Mouse (Mus musculus) right cerebral cortex, postnatal 36 days (tissue): Measurements from ENCODE around the gene Lrrc28.

Experiments
- DNase-seq, 2 experiments: peaks; one replicate each; pipeline ENCODE4 v3.0.0; 2022; ENCODE audit warnings: low spot score in 2 of 2, mixed read lengths in 1 of 2

The Lrrc28 gene

DNA sequence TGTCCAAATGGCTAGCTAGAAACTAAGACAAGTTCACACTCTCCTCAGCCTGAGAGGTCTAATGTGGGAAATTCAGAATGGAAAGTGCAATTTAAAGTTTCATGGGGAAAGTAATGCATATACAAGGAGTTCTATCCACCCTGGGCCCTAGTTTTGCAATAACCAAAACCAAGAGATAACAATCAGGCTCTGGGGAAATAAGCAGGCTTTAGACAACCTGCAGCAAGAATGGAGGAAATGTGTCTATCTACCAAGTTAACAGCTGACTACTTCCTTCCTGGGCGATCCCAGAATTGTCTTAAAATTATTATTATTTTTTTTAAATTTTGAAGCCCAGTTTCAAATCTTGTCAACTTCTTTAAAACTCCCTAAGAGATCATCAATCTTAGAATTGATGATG, 48.7 kb downstream of the Lrrc28 start:
- no peak for DNase-seq

DNA sequence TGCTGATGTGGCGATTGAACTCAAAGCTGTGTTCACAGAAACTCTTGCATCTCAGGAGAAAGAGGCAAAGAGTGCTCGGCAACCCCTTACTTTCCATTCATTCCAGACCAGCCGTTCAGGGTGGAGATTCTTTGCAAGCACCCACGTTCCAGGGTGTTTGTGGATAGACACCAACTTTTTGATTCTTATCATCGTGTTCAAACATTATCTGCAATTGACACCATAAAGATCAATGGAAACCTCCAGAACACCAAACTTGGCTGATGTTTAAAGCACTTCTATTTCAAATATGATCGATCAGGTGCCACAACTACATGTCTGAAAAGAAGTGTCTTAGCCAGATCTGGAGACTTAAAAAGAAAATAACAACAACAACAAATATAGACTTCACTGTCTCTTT, 51.2 kb downstream of the Lrrc28 start:
- DNase-seq = no peak

DNA sequence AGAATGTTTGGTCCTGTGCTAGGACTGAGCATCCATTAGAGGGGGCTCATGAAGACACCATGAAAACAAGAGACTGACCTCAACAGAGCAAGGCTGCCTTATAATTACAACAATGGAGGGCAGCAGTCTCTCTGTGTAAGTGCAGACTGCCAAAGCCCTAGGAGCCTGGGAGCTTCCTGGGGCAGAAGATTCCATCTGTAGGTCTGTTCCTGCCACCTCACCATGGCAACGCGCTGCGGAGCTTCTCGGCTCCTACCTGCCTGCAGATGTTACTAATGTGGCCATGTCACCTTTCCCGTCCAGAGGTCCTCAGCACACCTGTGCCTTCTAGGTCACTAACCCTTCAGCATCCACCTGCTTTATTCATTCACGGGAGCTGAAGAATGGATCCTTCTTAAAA, 52.4 kb downstream of the Lrrc28 start:
- DNase-seq = no peak

DNA sequence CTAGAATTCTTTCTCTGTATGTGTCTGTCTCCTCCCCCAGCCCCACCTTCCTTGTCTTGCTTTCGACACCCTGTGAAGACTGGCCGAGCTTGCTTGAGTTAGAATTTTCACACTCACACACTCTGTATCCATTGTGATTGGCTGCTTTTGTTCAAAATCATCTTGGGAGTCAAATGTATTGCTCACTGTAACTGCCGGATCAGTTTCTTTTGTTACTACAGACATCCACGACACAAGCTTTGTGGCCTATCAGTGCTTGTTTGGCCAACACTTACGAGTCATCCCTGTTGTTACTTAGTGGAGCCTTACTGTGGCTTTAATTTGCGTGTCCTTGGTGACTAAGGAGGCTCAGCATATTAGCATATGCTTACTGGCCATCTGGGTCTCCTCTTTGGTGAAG, 56.3 kb downstream of the Lrrc28 start:
- no peak for DNase-seq

DNA sequence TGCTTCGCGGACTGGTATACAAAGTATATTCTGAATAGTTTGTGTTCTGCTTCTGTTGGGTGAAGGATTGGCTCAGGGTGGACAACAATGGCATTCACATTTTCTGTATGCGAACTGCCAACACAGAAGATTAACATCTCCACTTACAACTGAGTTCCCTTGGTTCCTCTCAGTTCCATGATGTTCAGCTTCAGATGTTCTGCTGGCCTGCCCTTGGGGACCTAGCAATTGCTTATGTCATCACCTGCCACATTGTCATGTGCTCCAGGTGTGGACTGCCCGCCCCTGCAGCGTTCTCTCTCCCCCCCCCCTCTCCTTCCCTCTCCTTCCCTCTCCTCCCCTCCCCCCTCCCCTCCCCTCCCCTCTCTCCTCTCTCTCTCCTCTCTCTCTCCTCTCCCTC, 58.6 kb downstream of the Lrrc28 start:
- no peak for DNase-seq

DNA sequence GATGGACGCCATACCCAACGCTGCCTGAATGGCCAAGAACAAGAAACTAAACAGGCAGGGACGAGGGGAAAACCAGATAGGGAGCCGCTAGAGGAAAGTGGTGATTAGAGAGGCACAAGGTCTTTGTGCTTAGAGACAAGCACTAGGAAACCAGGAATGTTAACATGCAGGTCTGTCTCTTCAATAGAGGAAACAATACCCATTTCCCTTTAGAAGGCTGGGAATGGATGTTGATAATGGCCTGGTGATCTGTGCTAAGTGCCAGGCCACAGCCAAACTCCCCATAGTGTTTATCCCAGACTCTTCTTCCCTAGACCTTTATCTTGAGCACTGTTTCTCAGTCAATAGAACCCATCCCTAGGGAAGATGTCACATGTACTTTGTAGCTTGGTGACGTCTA, 61.2 kb downstream of the Lrrc28 start:
- no peak for DNase-seq

DNA sequence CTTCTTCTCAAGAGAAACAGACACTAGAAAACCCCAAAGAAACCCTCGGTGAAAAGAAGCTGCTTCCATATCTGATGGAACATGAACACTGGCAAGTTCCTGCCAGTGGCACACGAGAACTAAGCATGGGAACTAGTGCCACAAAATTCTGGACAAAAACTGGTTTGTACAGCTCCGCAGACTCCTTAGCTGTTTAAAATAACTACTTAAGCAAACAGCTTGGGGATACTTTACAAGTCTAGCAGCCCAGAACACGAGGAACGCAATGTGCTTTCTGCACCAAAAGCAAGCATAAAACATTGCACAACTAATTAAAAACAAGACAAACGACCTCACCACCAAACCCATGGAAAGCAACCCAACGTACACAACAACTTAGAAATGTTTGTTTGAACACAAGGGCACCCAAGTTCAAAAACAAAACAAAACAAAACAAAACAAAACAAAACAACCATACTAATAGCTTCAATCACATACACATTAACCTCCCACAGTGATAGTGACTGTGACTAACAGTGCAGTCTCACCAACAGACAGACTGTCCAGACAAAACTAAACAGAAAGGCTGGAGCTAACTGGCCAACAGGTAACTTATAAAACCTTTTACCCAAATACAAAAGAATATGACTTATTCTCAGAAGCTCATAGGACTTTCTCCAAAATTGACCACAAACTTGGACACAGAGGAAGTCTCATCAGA, 66.1 kb downstream of the Lrrc28 start:
- DNase-seq = no peak

DNA sequence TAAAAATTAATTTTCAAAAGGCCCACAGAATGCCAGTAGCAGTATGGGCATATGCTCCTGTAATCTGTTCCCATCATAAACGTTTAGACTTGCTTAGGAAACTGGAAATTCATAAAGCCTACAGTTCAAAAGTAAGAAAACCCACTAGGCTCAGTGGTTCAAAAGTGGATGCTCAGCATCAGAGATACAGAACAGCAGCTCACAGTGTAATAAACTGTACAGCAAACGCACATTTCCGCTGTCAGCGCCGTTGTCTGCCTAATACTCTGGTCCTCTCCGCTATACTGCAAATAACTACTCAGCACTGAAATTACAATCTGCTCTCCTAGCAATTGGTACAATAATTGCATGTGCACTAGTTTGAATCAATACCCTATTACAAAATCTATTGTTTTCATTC, 67.0 kb downstream of the Lrrc28 start:
- DNase-seq = no peak

DNA sequence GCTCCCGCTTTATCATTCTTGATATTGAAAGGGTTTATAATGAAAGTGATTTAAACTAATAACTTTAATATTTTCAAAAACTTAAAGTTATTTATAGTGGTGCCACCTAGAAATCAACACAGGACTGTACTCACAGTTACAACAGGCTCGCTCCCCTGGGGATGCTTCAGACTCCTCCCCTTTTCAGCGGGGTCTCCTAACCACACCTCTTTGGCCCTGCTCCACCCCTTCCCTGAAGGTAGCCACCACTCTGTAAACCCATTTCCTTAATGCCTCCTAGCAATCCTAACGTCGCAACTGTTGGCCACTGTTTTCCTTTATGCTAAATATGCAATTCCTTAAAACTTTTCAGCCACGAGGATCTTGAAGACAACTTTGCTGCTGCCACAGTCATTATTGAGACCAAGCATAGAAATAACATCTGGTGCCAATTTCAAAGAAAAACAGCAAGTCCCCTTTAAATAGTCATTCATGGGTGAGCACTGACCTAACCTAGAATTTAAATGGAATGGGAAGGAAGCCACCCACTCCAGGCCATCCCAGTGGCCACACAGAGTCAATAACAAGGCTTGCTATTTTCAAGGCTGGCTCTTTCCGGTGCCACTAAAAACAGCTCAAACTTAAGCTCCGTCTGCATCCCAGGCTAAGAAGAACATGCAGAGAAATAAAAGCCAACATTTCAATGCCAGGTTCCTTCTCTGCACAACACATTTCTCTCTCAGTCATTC, 78.4 kb downstream of the Lrrc28 start:
- no peak for DNase-seq

DNA sequence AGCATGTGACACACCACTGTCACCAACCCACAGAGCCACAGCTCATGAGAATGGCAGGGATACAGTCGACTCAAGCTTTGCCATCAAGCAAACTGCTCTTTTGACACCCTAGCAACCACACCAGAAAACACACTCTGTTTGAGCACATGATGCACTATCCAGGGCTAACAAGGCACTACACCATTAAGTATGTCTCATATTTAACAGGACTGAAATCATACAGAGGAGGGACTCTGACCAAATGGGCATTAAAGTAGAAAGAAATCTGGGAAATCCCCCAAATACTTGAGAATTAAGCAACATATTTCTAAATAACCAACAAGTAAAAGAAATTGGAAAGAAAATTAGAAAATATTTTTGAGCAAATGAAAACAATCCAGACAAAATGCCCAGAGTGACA, 79.9 kb downstream of the Lrrc28 start:
- no peak for DNase-seq

DNA sequence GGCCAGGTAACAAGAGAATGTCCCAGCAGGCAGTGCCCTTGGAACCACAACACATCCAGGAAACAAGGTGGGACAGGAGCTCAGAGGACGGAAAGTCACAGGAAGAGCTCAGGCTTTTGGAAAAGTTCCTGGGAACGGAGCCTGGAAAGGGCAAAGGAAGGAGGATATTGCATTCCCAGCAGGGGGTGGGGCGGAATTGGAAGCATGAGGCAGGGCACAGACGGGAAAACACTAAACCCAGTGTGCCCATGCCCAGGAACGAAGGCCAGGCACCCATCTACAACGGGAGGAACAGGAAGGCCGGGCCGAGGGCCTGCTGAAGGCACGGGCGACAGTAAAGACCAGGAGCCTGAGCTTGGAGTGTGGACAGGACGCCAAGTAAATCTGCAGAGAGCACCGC, 82.9 kb downstream of the Lrrc28 start:
- DNase-seq = no peak

DNA sequence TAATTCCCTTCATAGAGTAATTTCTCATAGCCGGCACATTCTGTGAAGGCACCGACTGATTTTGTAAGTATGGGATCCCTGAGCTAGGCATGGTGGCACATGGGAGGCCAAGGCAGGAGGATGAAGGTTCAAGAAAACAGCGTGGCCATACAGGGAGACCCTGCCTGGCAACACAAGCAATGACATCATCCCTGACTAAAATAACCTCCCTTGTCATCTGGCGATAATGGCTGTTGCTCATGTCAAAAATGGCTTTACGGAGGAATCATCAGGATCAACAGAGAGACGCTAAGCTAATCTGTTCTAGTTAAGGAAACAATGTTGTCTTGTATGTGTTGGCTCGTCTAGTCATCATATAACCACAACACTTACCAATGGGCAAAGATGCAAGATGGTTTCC, 85.6 kb downstream of the Lrrc28 start:
- no peak for DNase-seq

DNA sequence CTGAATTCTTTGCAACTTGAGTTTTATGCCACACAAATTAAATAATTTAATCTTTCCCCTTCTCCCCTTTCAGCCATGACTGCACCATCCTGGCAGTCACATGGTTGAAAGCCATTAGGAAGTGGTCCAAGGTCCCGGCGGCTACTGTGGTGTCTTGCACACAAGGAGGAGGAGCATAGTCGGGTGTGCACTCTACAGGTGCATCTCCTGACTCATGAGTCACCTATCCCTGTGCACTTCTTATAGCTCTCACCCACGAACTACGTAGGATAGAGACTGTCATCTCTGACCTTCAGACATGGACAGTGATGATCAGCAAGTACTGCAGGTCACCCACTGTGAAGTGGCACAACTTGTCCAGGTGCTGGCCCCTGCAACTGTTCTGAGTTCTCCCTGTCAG, 86.8 kb downstream of the Lrrc28 start:
- no peak for DNase-seq

DNA sequence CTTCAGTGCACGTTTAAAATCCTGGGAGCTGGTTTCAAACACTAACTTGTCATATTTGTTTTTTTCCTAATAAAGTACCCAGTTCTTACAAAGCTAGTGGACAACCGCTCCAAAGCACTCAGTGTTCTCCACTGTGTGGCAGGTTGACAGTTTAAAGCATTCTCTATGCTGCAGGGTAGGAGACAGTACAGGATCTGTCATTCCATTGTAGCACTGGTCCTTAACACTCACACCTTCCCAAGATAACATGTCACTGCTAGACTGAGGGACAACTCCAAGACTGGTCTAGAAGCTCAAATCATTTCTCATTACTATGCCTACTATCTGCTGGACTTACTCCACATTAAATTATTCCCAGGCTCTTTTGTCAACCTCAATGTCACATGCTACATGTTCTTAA, 90.2 kb downstream of the Lrrc28 start:
- DNase-seq = no peak

DNA sequence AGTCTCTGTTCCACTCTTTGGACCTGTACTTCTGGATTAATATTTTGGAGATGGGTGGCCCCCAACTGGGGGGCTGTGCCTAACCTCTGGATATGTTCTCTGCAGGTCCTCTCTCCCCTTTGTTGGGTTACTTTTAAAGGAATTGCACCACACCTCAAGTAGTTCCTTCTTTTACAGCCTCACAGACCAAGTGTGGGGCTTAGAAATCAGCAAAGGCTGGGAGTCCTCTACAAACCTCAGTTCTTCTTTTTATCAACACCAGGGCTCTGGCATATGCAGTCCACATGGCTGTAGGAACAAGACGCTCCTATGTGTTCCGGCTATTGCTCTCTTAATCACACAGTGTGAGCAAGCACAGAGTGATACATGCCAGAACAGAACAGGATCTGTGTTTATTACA, 93.8 kb downstream of the Lrrc28 start:
- no peak for DNase-seq

DNA sequence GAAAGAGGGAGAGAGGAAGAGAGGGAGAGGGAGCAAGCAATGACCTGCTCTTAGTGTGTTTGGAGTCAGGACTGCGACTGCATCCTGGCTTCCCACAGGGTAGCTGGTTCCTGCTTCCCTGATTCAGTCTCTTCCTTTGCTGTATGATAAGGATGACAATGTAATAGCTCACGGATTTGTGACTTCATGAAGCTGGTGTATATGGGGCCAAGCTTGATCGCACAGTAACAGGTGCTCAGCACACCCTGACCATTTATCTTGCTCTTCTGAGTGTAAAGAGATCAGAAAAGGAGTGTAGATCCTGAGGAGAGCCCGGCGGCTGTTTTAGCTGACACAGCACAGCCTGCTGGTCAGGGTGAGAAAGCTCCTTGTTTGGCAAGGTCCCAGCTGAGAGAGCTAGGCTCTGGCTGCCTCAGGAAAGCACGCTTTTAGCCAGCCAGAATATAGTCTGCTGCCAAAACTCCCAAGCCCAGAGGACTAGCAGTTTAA, 96.0 kb downstream of the Lrrc28 start:
- peak; percentile 70 to 86 for DNase-seq

DNA sequence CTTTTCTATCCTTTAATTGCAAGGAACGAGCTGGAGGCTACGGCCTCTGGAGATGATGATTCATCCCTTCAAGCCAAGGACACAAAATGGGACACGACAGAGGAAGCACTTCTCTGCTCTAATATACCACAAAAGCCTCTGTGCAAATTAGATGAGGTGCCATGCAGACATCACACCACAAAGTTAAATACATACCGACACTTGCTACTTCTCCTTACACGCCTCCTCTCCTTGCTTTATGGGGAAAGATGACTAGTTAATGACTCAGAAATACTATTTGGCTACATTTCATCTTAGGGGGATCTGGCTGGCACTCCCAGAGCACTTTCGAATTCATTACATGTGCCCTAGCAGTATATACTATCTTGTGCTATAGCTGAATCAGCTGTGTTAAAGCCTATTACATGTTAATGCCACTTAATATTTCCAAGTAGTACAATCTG, 96.4 kb downstream of the Lrrc28 start:
- DNase-seq = peak in 1 of 2 experiments; percentile 5

DNA sequence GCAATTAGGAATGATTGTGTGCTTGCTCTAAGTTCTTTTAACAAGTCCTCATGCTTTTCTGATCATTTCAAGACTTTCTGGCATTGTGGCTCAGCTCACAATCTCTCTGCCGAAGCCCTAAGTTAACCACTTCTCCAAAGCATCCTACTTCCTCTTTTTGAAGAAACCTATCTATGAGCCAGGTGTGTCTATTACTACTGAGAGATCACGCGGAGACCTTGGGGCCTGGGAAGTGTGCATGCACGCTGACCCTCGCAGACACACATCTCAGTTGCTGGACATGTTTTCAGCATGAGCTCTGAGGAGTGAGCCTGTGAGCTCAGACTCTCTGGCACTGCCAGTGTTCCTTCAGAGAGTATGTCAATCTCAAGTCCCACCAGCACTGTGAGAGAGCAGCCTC, 98.8 kb downstream of the Lrrc28 start:
- DNase-seq = no peak

DNA sequence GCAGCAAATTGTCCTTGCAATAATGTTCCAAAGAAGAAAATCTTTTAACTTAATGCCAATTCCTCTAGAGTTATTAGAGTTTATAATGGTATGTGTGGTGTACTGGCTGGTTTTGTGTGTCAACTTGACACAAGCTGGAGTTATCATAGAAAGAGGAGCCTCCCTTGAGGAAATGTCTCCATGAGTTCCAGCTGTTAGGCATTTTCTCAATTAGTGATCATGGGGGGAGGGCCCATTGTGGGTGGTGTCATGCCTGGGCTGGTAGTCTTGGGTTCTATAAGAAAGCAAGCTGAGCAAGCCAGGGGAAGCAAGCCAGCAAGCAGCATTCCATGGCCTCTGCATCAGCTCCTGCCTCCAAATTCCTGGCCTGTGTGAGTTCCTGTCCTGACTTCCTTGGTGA, 100.5 kb downstream of the Lrrc28 start:
- no peak for DNase-seq

DNA sequence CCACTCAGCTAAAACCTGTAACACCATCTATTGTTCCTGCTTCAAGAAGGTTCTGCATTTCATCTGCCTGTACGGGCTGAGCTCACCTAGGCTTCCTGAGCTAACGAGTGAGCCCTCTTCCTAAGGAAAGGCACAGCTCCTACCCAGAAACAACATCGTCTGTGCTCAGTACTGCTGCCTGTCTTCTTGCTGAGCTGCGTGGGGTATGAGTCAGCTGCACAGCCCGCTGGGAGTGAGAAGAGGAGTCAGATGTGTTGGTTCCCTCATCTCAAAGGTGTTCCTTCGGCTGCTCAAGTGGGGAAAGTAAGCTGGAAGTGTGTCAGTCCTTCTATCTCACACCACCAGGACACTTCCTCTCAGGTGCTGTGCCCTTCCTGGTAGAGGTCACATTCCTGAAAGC, 101.4 kb downstream of the Lrrc28 start:
- DNase-seq = no peak

DNA sequence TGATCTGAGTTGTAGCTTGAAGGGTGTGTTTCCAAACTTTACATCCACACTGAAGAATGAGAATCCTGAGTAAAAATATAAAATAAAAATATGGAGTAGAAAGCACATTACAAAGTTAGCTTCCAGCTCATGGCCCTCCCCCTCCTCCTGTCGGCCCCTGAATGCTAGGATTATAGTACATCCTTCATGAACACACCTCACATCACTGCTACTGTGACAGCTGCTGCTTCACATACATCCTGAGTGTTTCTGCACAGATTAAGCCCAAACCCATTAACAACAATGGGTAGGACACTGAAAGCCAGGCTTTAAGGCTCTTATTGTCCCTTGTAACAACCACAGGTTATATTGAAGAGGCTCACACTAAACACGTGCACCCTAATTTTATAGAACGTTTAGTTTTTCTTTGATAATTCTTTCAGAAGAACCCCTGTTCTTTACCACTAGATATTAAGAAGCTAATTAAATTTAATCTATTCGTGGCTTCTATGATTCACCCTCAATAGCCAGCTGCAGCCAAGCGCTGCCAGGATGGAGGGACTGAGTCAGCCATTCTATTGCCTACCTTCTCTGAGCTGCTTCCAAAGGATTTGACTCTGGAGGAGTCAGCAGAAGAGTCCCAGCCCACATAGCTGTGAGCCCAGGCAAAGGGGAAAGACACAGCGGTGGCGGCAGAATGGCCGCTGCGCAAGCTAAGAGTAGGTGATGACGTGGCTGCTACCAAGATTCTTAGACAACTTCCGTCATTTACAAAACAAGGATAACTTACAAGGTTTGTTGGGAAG, 108.3 kb downstream of the Lrrc28 start:
- DNase-seq = no peak

DNA sequence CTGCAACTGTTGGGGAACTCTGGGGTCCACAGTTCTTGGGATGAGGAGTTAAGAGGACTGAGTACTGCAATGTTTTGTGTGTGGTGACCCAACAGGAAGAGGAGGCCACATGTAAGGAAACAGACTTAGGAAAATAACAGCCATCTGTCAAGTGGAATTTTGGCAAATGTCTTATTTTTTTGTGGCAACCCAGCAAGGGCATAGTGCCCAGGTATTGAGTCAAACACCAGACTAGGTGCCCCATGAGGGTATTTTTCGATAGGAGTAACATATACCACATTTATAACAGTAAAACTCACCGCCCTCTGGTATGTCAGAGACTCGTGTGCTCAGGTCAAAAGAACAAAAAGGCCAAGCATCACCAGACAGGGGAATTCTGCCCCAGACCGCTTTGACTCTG, 109.1 kb downstream of the Lrrc28 start:
- DNase-seq = no peak

DNA sequence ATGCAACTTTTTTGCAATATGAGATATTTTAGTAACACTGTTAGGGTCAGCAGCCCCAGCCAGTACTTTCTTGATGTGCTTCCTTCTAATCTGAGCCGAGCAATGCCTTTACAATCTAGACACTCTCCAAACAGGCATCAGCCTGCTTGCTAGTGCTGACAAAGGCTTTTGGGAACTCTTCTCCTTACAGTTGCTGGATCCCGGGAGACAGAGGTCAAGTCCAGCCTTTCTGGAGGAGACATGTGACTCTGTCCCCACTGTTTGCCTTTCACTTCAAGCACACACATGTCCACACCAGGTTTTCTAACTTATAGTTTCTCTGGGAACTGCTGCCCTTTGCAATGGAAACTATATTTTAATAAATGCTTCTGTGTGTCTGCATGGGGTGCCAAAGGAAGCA, 114.1 kb downstream of the Lrrc28 start:
- no peak for DNase-seq
